Mouse (Mus musculus) MEL (cell line): ENCODE measurements around the gene Il10rb.

ENCODE experiments used
- CTCF ChIP-seq, 3 experiments: IDR thresholded peaks in 2 of 3; conservative IDR thresholded peaks in 1 of 3; 2 replicates each; pipeline ENCODE4 v1.5.1; 2011 to 2012; ENCODE audit warnings: low read length in 3 of 3, low read depth in 2 of 3, mild to moderate bottlenecking in 2 of 3, improper control_type of control experiment in 1 of 3, inconsistent platforms in 1 of 3, mixed read lengths in 1 of 3, moderate library complexity in 1 of 3; ENCODE audit not compliant: control insufficient read depth in 1 of 3, insufficient read depth in 1 of 3, poor library complexity in 1 of 3, severe bottlenecking in 1 of 3
- ELF1 ChIP-seq: IDR thresholded peaks from 2 replicates; pipeline ENCODE4 v1.6.1; 2014; ENCODE audit warnings: low read depth, mild to moderate bottlenecking, inconsistent platforms, low read length, improper control_type of control experiment, moderate library complexity
- EP300 ChIP-seq, 2 experiments: IDR thresholded peaks; 2 replicates each; pipeline ENCODE4 v1.6.1; 2011; ENCODE audit warnings: improper control_type of control experiment in 2 of 2, low read length in 2 of 2, low read depth in 1 of 2, mild to moderate bottlenecking in 1 of 2
- GATA1 ChIP-seq: IDR thresholded peaks from 2 replicates; pipeline ENCODE4 v1.6.1; 2011; ENCODE audit warnings: low read depth, low read length, improper control_type of control experiment
- HCFC1 ChIP-seq: IDR thresholded peaks from 2 replicates; pipeline ENCODE4 v1.6.1; 2012; ENCODE audit warnings: low read depth, mild to moderate bottlenecking, inconsistent platforms, low read length, improper control_type of control experiment, moderate library complexity
- KAT2A ChIP-seq: conservative IDR thresholded peaks from 2 replicates; pipeline ENCODE4 v1.6.1; 2012; ENCODE audit warnings: low read depth, low read length, improper control_type of control experiment, inconsistent platforms
- MAFK ChIP-seq: IDR thresholded peaks from 2 replicates; pipeline ENCODE4 v1.6.1; 2011; ENCODE audit warnings: low read depth, mild to moderate bottlenecking, low read length, improper control_type of control experiment, borderline replicate concordance
- MYB ChIP-seq: IDR thresholded peaks from 2 replicates; pipeline ENCODE4 v1.6.1; 2011; ENCODE audit warnings: mild to moderate bottlenecking, low read depth, low read length, improper control_type of control experiment
- POLR2A ChIP-seq, 2 experiments: IDR thresholded peaks; 2 replicates each; pipeline ENCODE4 v1.6.1; 2011 to 2012; ENCODE audit warnings: low read length in 2 of 2, mild to moderate bottlenecking in 2 of 2, control low read depth in 1 of 2, improper control_type of control experiment in 1 of 2, low read depth in 1 of 2, moderate library complexity in 1 of 2; ENCODE audit not compliant: control insufficient read depth in 1 of 2, insufficient read depth in 1 of 2, poor library complexity in 1 of 2
- ZNF384 ChIP-seq: IDR thresholded peaks from 2 replicates; pipeline ENCODE4 v1.6.1; 2012; ENCODE audit warnings: low read depth, mild to moderate bottlenecking, inconsistent platforms, low read length, improper control_type of control experiment

DNA sequence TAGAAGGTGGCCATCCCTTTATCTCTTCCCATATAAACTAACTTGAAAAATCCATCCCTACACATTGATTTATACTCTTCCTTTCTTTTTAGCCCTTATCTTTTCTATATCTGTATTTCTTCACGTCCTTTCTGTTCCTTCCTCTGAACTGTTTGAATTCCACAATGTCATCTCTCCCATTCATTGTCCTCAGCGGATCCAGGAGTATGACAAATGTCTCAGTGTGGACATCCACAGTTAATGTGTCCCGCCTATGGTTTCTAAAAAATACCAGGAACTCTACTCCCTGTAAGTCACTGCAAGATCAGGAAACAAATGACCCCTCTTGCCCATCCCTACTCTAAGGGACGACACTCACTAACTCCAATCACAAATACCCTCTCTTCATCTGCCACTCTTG, 21.7 kb upstream of the Il10rb start:
- TF ChIP-seq CTCF (IDR thresholded peaks at IDR 0.05 in 2 of 3, conservative IDR thresholded peaks at IDR 0.05 in 1 of 3; ENCODE audit: control insufficient read depth in 1 of 3, insufficient read depth in 1 of 3, low read depth in 2 of 3, low read length in 3 of 3, poor library complexity in 1 of 3, severe bottlenecking in 1 of 3) (no peak), EP300 (IDR thresholded peaks at IDR 0.05; ENCODE audit: low read depth in 1 of 2, low read length in 2 of 2) (no peak), POLR2A (IDR thresholded peaks at IDR 0.05; ENCODE audit: control insufficient read depth in 1 of 2, insufficient read depth in 1 of 2, low read depth in 1 of 2, low read length in 2 of 2, poor library complexity in 1 of 2) (no peak), GATA1 (no peak), ELF1 (no peak), KAT2A (no peak), ZNF384 (no peak), MYB (no peak), HCFC1 (no peak), MAFK (no peak)
